Mouse (Mus musculus) intestine, embryonic 15.5 days (tissue): ENCODE results near the gene Dapk1. TPM values are rescaled to one million over a fixed set of nuclear protein-coding genes. Genes with fewer than 3 reads are reported as not detected.
A peak's percentile ranks its signal among the peaks of the same experiment; 100 is the strongest.

Source experiments
- ATAC-seq: fragments of 200-750 bp; cut with Nextera tagmentation; 2 replicates; pipeline ENCODE4 v1.8.0; 2017; ENCODE audit warnings: moderate TSS enrichment, moderate library complexity
- H3K27ac ChIP-seq: fragments of 300-500 bp; sonication (generic); 2 replicates; pipeline ENCODE4 v1.5.1; 2015; ENCODE audit warnings: mild to moderate bottlenecking, inconsistent platforms
- H3K27me3 ChIP-seq: fragments of 300-500 bp; sonication (generic); replicated peaks from 2 replicates; pipeline ENCODE4 v1.6.1; 2015; ENCODE audit warnings: inconsistent platforms
- H3K36me3 ChIP-seq: fragments of 300-500 bp; sonication (generic); 2 replicates; pipeline ENCODE4 v1.6.1; 2015; ENCODE audit warnings: inconsistent platforms
- H3K4me1 ChIP-seq: fragments of 300-500 bp; sonication (generic); replicated peaks from 2 replicates; pipeline ENCODE4 v1.6.1; 2015; ENCODE audit warnings: inconsistent platforms
- H3K4me2 ChIP-seq: fragments of 300-500 bp; sonication (generic); replicated peaks from 2 replicates; pipeline ENCODE4 v1.6.1; 2015; ENCODE audit warnings: mild to moderate bottlenecking, inconsistent platforms
- H3K4me3 ChIP-seq: fragments of 300-500 bp; sonication (generic); replicated peaks from 2 replicates; pipeline ENCODE4 v1.5.1; 2015; ENCODE audit warnings: inconsistent platforms
- H3K9ac ChIP-seq: fragments of 300-500 bp; sonication (generic); 2 replicates; pipeline ENCODE4 v1.6.1; 2015; ENCODE audit warnings: inconsistent platforms
- H3K9me3 ChIP-seq: fragments of 300-500 bp; sonication (generic); 2 replicates; pipeline ENCODE4 v1.6.1; 2016; ENCODE audit warnings: inconsistent platforms
- WGBS: fragments of 180-500 bp; shearing (Covaris S2); methylation state at CpG from one replicate; pipeline ENCODE4 v1.1.7; 2015; 5-methylcytosine and 5-hydroxymethylcytosine counted together
- polyA plus RNA-seq: library from polyadenylated mRNA; unstranded; fragments of >200 nt; fragmentation: Nextera tagmentation; extraction: Ambion mirVana; gene quantifications from 2 replicates; pipeline ENCODE4 v1.2.1, GENCODE M21; 2015

The Dapk1 gene
- polyA plus RNA-seq, 1 experiment from 2014 or later, result 11.8 TPM

DNA sequence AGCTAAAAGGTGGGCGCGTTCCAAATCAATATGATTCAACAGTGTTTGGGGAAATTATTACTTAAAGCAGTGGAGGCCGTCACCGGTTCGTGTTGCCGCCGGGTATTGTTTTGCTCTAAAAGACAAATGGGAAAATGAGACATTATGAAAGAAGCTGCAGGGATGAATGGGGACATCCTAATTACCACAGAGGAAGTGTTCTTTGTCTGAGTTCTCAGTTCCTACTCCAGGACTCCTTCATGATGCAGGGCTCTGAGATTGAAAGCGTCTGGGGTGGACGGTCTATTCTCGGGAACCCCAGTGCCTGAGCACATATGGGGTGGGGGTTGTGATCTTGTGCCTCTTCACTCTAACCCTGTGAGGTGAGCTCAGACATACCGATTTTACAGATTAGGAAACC is 48.3 kb downstream of the Dapk1 start:
- Histone ChIP-seq H3K4me2 (no peak overlapping the region), H3K36me3 (no peaks in the 10 kb centered on the region), H3K4me1 (no peaks in the 10 kb centered on the region), H3K9ac (no peak overlapping the region), H3K4me3 (no peak overlapping the region), H3K27me3 (no peaks in the 10 kb centered on the region), H3K27ac (no peak overlapping the region), H3K9me3 (no peaks in the 10 kb centered on the region)
- no peak for ATAC-seq
- 91% methylated on average over 11 of the region's 11 CpGs for WGBS

DNA sequence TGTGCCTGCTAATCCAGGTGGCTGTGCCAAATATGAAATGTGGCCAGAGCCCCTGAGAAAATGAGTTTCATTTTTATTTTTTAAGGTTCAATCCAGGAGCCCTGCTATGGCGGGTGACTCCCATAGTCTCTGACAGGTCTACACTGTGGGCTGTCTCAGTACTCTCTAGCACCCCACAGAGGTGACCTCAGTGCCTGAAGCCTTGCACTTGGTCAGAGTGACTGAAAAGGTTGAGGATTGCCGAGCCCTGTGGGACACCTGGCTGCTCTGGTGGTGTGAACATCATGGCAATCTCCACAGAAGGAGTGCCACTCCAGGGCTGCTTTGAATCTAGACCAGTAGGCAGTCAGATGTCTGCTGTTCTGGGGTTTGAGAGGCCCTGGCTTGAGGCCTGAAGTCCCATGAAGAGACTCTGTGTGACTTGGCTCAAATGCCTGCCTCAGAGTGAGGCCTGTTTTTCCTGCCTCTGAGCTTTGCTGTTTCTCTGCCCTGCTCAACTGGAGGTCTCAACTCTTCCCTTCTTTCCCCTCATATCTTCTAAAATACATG is 52.3 kb downstream of the Dapk1 start:
- no peaks in the 10 kb centered on the region for H3K4me1 ChIP-seq
- no peaks in the 10 kb centered on the region for H3K36me3 ChIP-seq
- no peak overlapping the region for H3K9ac ChIP-seq
- H3K9me3 ChIP-seq, result no peaks in the 10 kb centered on the region
- H3K4me3 ChIP-seq, result no peak overlapping the region
- no peak overlapping the region for H3K4me2 ChIP-seq
- H3K27me3 ChIP-seq, result no peaks in the 10 kb centered on the region
- WGBS, result 89% methylated on average over 2 of the region's 2 CpGs
- no peak for ATAC-seq
- H3K27ac ChIP-seq, result no peak overlapping the region

DNA sequence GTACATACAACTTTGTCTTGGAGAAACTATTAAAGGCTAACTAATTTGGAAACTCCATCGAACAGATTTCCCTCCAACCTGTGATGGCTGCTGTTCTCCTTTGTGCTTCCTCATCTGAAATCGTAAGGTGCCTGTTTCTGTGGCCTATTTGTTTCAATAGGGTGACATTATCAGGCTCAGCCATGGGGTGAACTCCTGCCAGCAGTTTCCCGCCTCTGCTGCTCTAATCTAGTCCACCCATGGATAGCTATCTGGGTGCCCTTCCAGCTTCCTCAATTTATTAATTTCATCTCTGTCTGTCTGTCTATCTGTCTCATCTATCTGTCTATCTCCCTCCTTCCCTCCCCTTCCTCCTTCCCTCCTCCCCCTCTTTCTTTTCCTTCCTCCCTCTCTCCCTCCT is 53.5 kb downstream of the Dapk1 start:
- Histone ChIP-seq H3K9me3 (no peaks in the 10 kb centered on the region), H3K4me2 (no peak overlapping the region), H3K36me3 (no peaks in the 10 kb centered on the region), H3K4me1 (no peaks in the 10 kb centered on the region), H3K27me3 (no peaks in the 10 kb centered on the region), H3K9ac (no peak overlapping the region), H3K4me3 (no peak overlapping the region), H3K27ac (no peak overlapping the region)
- 89% methylated on average over 3 of the region's 3 CpGs for WGBS
- ATAC-seq, result no peak

DNA sequence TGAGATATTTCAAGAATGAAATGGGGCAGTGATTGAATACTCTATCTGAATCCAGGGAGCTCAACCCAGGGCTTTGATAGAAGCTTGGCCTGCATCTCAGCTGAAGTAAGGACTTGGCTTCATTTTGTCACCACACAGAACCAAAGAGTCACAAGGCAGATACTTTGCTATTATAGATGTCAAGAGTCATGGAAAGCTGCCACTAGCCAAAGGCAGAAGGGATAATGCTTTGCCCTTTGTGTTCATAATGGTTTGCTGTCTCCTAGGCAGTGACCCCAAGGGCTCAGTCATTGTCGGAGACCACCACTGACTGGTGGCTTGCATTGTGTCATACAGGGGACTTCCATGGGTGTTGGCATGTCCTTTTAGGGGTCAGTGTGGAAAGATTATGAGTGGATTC is 57.9 kb downstream of the Dapk1 start:
- no peak for ATAC-seq
- Histone ChIP-seq H3K27me3 (no peaks in the 10 kb centered on the region), H3K27ac (no peak overlapping the region), H3K4me1 (peaks cover 9% of the 10 kb centered on the region; the same call in 1 of the 2 replicates), H3K36me3 (no peaks in the 10 kb centered on the region), H3K4me3 (no peak overlapping the region), H3K9ac (no peak overlapping the region), H3K4me2 (no peak overlapping the region), H3K9me3 (no peaks in the 10 kb centered on the region)
- WGBS, result 94% methylated on average over 1 of the region's 1 CpGs

DNA sequence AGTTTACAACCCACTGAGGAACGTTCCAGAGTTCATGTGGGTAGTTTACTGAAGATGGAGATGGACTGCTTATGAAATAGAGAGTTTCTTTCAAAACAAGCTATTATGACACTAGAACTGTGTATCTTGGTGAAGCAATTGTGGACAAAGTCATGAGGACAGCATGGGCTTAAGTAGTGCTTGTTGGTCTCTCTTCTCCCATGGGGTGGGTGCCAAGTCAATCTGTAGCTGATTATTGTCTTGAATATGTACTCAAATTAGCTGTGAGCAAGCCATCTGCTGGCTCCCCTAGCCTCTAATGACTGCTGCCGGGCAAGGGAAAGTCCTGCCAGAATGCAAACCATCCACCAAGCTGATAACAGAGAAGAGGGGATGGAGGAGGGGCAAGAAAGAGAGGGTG is 58.3 kb downstream of the Dapk1 start:
- Histone ChIP-seq H3K27me3 (no peaks in the 10 kb centered on the region), H3K4me3 (no peak overlapping the region), H3K4me2 (no peak overlapping the region), H3K4me1 (peaks cover 9% of the 10 kb centered on the region; the same call in 1 of the 2 replicates), H3K9me3 (no peaks in the 10 kb centered on the region), H3K36me3 (no peaks in the 10 kb centered on the region), H3K9ac (no peak overlapping the region), H3K27ac (no peak overlapping the region)
- WGBS, result 53% methylated on average over 2 of the region's 2 CpGs
- no peak for ATAC-seq

DNA sequence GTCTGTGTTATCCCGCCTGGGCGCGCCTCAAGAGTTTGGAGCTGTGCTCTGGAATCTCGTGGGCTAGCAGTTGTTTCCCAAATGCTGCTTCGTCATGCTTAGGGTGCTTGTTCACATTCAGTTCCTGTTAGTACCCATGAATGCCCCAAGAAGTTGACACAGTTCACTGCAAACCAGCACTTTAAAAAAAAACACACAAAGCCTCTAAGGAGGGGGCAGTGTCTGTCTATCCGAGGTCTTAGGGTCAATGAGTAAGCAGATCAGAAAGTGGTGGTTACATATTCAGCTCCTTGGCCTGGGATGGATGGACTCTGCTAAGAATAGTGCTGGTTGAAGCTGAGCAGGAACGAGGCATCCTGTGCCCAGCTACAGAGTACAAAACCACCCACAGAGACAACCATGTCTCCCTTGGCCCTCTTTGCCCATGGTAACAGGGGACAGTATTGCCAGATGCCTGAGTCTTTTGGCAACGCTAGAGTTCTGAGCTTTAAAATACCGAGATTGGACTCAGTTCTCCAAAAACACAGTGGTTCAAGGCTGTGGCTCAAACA is 59.0 kb downstream of the Dapk1 start:
- Histone ChIP-seq H3K36me3 (no peaks in the 10 kb centered on the region), H3K9me3 (no peaks in the 10 kb centered on the region), H3K4me3 (no peak overlapping the region), H3K27me3 (no peaks in the 10 kb centered on the region), H3K4me2 (no peak overlapping the region), H3K9ac (no peak overlapping the region), H3K27ac (no peak overlapping the region), H3K4me1 (peaks cover 9% of the 10 kb centered on the region; the same call in 1 of the 2 replicates)
- no peak for ATAC-seq
- WGBS, result 77% methylated on average over 9 of the region's 9 CpGs

DNA sequence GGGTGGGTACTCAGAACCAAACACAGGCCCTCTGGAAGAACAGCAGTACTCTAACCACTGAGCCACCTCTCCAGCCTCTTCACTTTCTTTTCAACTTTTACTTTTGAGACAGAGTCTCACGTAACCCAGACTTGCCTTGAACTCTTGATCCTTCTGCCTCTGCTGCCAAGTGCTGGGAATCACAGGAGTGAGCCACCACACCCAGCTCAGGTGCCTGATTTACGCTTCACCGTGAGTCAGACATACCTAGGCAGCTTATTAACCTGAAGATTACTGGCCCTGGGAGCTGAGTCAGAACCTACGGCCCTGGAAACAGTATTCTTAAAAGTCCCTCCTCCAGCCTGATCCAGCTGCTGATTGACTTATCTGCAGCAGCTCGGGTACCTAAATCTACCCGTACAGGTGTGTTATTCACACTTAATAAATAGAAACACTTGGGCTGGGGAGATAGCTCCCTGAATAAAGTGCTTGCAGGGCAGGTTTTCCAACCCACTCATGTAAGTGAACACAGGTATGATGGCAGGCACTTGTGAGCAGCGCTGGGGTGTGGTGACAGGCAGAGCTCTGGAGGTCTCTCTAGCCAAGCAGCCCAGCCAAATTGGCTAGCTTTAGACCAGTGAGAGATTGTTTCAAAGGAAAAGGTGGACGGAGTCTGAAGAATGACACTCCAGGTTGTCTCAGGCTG is 60.9 kb downstream of the Dapk1 start:
- Histone ChIP-seq H3K27me3 (no peaks in the 10 kb centered on the region), H3K4me2 (no peak overlapping the region), H3K4me3 (no peak overlapping the region), H3K9ac (no peak overlapping the region), H3K36me3 (no peaks in the 10 kb centered on the region), H3K4me1 (peaks cover 9% of the 10 kb centered on the region; the same call in 1 of the 2 replicates), H3K27ac (no peak overlapping the region), H3K9me3 (no peaks in the 10 kb centered on the region)
- WGBS, result 62% methylated on average over 8 of the region's 8 CpGs
- ATAC-seq, result peak; percentile 89

DNA sequence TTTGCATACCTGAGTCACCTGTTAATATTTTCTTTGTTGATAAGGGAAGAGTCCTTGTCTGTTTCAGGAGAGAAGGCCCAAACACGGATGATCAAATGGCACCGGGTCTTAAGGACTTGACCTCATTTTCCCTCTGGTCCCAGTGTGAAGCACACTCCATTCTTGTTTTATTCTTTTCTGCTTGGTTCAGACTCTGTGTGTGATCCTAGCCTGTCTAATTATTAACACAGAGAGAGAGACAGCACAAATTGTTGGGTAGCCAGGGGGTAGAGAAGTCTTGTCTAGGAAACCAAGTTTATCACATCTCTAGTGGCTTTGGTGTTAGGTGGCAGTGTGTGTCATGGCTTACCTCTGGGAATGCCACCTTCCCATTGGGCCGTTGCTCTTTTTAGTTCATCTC is 62.3 kb downstream of the Dapk1 start:
- 51% methylated on average over 3 of the region's 3 CpGs for WGBS
- H3K4me2 ChIP-seq, result no peak overlapping the region
- no peak overlapping the region for H3K27ac ChIP-seq
- peak; percentile 52; the same call in 1 of the 2 replicates for ATAC-seq
- no peak overlapping the region for H3K4me3 ChIP-seq
- no peaks in the 10 kb centered on the region for H3K27me3 ChIP-seq
- H3K36me3 ChIP-seq, result no peaks in the 10 kb centered on the region
- H3K4me1 ChIP-seq, result peaks cover 9% of the 10 kb centered on the region; the same call in 1 of the 2 replicates
- no peaks in the 10 kb centered on the region for H3K9me3 ChIP-seq
- no peak overlapping the region for H3K9ac ChIP-seq

DNA sequence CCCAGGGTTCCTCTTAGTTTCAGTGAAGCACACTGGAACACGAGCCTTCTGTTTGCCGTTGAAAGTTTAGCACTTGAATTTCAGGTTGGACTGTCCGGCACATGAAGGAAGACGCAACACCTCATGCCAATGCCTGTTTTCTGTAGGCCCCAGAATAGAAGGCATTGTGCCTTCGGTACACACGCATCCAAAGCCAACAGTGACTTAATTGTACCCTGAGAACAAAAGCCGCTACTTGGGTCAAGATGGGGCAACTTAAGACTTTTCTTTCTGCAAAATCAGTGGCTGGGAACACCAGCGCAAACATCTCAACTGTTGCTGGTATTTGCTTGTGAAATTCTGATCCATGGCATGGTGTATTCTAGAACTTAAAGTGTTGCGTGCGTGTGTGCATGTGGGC is 63.1 kb downstream of the Dapk1 start:
- no peak overlapping the region for H3K27ac ChIP-seq
- no peaks in the 10 kb centered on the region for H3K36me3 ChIP-seq
- no peaks in the 10 kb centered on the region for H3K27me3 ChIP-seq
- no peaks in the 10 kb centered on the region for H3K9me3 ChIP-seq
- no peak overlapping the region for H3K4me3 ChIP-seq
- 83% methylated on average over 10 of the region's 10 CpGs for WGBS
- ATAC-seq, result no peak
- H3K4me1 ChIP-seq, result peaks cover 9% of the 10 kb centered on the region; the same call in 1 of the 2 replicates
- H3K9ac ChIP-seq, result no peak overlapping the region
- no peak overlapping the region for H3K4me2 ChIP-seq

DNA sequence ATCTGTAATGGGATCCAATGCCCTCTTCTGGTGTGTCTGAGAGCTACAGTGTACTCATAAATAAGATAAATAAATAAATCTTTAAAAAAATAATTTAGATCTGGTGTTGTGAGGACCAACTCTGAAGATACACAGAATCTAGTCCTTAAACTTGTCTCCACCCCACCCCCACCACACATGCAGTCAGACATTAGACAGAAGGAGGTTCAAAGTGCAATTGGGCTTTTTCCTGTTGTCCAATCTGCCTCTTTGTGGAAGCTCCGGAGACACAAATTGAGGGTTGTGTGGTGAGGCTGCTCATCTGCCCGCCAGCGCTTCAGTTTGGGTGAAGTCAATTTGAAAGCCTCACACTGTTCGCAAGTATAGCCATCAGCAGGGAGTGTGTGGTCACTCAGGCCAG is 63.7 kb downstream of the Dapk1 start:
- ATAC-seq, result no peak
- no peaks in the 10 kb centered on the region for H3K9me3 ChIP-seq
- H3K27ac ChIP-seq, result no peak overlapping the region
- 80% methylated on average over 4 of the region's 4 CpGs for WGBS
- no peak overlapping the region for H3K4me2 ChIP-seq
- no peaks in the 10 kb centered on the region for H3K27me3 ChIP-seq
- H3K36me3 ChIP-seq, result no peaks in the 10 kb centered on the region
- no peak overlapping the region for H3K4me3 ChIP-seq
- H3K9ac ChIP-seq, result no peak overlapping the region
- H3K4me1 ChIP-seq, result peaks cover 9% of the 10 kb centered on the region

DNA sequence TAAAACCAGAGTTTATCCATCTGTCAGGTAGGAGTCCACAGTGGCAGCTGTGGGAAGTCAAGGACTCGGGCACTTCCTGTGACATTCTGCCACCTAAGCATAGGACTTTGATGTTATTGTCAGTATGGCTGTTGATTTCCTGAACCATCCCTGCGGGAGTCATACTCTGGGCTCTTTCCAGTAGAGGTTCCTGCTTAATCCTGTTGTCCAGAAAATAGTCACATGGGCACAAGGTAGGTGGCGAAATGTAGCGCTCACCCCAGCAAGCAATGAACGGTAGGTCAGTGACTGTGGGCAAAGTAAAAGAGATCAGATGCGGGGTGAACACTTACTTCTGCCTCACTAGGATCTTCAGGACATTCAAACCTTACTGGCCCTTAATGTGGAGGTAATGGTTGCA is 66.3 kb downstream of the Dapk1 start:
- no peaks in the 10 kb centered on the region for H3K27me3 ChIP-seq
- H3K4me1 ChIP-seq, result peaks cover 11% of the 10 kb centered on the region
- H3K4me3 ChIP-seq, result no peak overlapping the region
- no peaks in the 10 kb centered on the region for H3K9me3 ChIP-seq
- no peak overlapping the region for H3K9ac ChIP-seq
- no peak overlapping the region for H3K27ac ChIP-seq
- H3K36me3 ChIP-seq, result no peaks in the 10 kb centered on the region
- ATAC-seq, result no peak
- 84% methylated on average over 6 of the region's 6 CpGs for WGBS
- no peak overlapping the region for H3K4me2 ChIP-seq

DNA sequence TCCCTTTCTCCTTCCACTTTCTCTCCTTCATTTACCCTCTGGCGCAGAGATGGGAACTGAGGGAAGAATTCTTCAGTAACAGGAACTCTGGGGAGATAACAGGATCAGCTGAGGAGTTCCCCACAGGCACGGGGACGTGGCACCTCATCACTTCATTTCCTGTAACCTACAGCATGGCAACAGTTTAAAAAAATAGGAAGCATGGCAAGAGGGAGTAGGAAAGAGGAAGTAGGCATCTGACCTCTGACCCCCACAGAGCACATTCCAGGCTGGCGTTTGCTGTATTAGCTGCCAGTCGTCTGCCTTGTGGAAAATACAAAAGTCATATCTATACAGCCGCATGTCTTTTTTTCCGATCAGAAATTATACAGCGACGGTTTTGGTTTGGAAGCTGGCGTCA is 68.9 kb downstream of the Dapk1 start:
- ATAC-seq, result no peak
- Histone ChIP-seq H3K36me3 (no peaks in the 10 kb centered on the region), H3K9ac (no peak overlapping the region), H3K4me3 (no peak overlapping the region), H3K9me3 (no peaks in the 10 kb centered on the region), H3K4me2 (no peak overlapping the region), H3K27me3 (no peaks in the 10 kb centered on the region), H3K4me1 (peaks cover 12% of the 10 kb centered on the region), H3K27ac (no peak overlapping the region)
- 39% methylated on average over 10 of the region's 10 CpGs for WGBS

DNA sequence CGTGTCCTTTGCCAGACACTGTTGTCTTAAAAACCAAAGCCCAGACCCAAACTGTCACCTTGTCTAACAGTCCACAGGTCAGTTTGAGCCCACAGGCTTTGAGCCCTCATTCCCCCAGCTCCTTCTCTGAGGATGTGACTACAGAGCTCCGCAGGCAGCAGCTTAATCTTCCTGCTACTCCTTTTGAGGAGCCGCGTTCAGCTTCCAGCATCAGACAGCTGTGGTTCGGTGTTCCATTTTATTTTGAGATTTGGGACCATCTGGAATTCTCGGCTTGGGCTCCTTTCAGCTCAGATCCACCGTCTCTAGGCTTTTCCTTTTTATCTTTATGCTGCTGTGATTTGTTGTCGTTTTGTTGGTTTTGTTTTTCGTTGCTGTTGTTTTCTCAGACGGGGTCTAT is 69.5 kb downstream of the Dapk1 start:
- Histone ChIP-seq H3K9ac (no peak overlapping the region), H3K36me3 (no peaks in the 10 kb centered on the region), H3K27me3 (no peaks in the 10 kb centered on the region), H3K4me1 (peaks cover 12% of the 10 kb centered on the region), H3K9me3 (no peaks in the 10 kb centered on the region), H3K27ac (no peak overlapping the region), H3K4me2 (no peak overlapping the region), H3K4me3 (no peak overlapping the region)
- 56% methylated on average over 10 of the region's 10 CpGs for WGBS
- ATAC-seq, result no peak
